Mouse (Mus musculus): ENCODE results near the gene Prickle2. TPM values are rescaled to one million over a fixed set of nuclear protein-coding genes. Genes with fewer than 3 reads are reported as not detected.

The Prickle2 gene
- polyA plus RNA-seq, 1 experiment from 2014 or later, result 11.7 TPM

GRCm38 (mm10) chr6:92708137-92708536 lies 2.2 kb upstream of the Prickle2 start:
- Histone ChIP-seq H3K36me3 (no peaks in the 10 kb centered on the region), H3K27me3 (replicated peaks) (no peaks in the 10 kb centered on the region)
- no peak for ATAC-seq (ENCODE audit: low FRiP score, low read depth)

DNA sequence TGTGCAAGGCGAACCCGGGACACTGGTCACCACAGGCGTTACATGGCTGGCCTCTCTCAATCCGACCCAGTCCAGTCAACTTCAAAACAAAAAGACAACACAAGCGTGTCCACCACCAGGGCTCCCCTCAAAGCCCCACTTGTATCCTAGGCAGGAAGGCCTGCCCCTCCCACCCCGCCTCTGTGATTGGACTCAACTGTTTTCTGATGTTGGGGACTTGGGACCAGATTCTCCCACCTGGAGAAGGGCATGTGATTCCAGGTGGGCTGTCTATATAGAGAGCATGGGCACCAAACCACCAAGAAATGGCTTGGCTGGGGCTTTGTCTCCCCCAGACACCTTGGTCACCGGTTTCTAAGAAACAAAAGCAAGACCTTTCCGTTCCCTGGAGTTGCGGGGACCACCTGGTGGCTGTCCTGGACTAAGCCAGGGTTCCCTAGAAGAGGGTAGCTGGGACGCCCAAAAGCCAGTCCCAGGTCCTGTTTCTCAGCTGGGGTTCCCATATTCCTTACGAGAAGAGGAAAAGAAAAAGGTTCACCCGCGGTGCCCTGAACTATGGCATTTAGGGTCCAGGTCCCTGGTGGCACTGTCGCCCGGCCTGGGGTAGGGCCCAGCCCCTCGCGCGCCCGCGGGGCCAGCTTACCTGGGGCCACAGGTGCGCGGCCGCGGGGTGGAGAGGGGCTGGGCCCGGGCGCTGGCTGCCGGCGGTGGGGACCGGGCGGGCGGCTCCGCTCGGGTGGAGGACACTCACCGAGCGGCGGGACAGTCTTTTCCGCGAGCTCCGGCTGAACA lies 406 bp downstream of the Prickle2 start:
- peaks cover 21% of the 10 kb centered on the region for H3K4me1 ChIP-seq
- peak overlapping the region; percentile 97 for H3K4me2 ChIP-seq (replicated peaks)
- 2% methylated on average over 39 of the region's 39 CpGs for WGBS
- no peaks in the 10 kb centered on the region for H3K36me3 ChIP-seq
- no peaks in the 10 kb centered on the region for H3K27me3 ChIP-seq (replicated peaks)
- H3K27ac ChIP-seq, result no peak overlapping the region
- H3K4me3 ChIP-seq, result peak overlapping the region; percentile 76
- ATAC-seq (ENCODE audit: low FRiP score, low read depth), result peak; percentile 65
- H3K9ac ChIP-seq, result peak overlapping the region; percentile 79
- H3K9me3 ChIP-seq, result no peaks in the 10 kb centered on the region

More at GRCm38 (mm10) chr6:92708137-92708536, 2.2 kb upstream of the Prickle2 start:
- Histone ChIP-seq H3K4me1 (peaks cover 21% of the 10 kb centered on the region), H3K9ac (no peak overlapping the region), H3K4me2 (replicated peaks) (no peak overlapping the region), H3K4me3 (no peak overlapping the region), H3K27ac (no peak overlapping the region), H3K9me3 (no peaks in the 10 kb centered on the region)
- WGBS, result 74% methylated on average over 4 of the region's 4 CpGs

DNA sequence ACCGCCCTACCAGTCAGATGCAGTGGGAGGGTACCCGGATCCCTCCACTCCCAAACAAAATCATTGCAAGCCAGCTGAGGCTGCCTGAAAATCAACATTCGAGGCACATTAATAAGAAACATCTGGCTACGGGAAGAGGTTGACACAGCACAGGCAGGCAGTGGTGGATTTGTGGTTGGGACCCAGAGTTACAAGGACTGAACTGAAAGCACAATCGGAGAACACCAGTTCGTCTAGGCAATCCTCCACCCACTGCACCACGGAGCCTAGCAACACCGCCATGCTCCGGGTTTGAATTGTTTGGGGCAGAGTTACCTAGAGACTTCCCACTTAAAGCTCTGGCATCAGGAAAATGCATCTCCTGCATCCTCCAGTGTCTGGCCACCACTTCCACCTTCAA lies 1.1 kb downstream of the Prickle2 start:
- WGBS, result 37% methylated on average over 9 of the region's 9 CpGs
- H3K9me3 ChIP-seq, result no peaks in the 10 kb centered on the region
- H3K4me1 ChIP-seq, result peaks cover 19% of the 10 kb centered on the region
- H3K27ac ChIP-seq, result no peak overlapping the region
- H3K4me3 ChIP-seq, result peak overlapping the region; percentile 76
- no peaks in the 10 kb centered on the region for H3K27me3 ChIP-seq (replicated peaks)
- H3K4me2 ChIP-seq (replicated peaks), result peak overlapping the region; percentile 97
- H3K36me3 ChIP-seq, result no peaks in the 10 kb centered on the region
- H3K9ac ChIP-seq, result no peak overlapping the region
- no peak for ATAC-seq (ENCODE audit: low FRiP score, low read depth)

GRCm38 (mm10) chr6:92699491-92700209 lies 6.3 kb downstream of the Prickle2 start:
- H3K27ac ChIP-seq, result no peak overlapping the region
- no peaks in the 10 kb centered on the region for H3K36me3 ChIP-seq
- no peak for ATAC-seq (ENCODE audit: low FRiP score, low read depth)
- no peaks in the 10 kb centered on the region for H3K27me3 ChIP-seq (replicated peaks)
- no peak overlapping the region for H3K4me3 ChIP-seq
- H3K9ac ChIP-seq, result no peak overlapping the region
- H3K4me2 ChIP-seq (replicated peaks), result no peak overlapping the region
- no peaks in the 10 kb centered on the region for H3K9me3 ChIP-seq
- 7% methylated on average over 3 of the region's 3 CpGs for WGBS
- peaks cover 17% of the 10 kb centered on the region for H3K4me1 ChIP-seq

- H3K9ac ChIP-seq, result no peak overlapping the region
- no peaks in the 10 kb centered on the region for H3K9me3 ChIP-seq
- H3K27ac ChIP-seq, result no peak overlapping the region
- no peak for ATAC-seq (ENCODE audit: low FRiP score, low read depth)
- H3K4me1 ChIP-seq, result peaks cover 12% of the 10 kb centered on the region
- WGBS, result 28% methylated on average over 5 of the region's 5 CpGs
- no peak overlapping the region for H3K4me2 ChIP-seq (replicated peaks)
- H3K27me3 ChIP-seq (replicated peaks), result no peaks in the 10 kb centered on the region
- H3K36me3 ChIP-seq, result no peaks in the 10 kb centered on the region; the same call in 1 of the 2 replicates
- no peak overlapping the region for H3K4me3 ChIP-seq
Observed at GRCm38 (mm10) chr6:92697807-92698206, 8.1 kb downstream of the Prickle2 start.

DNA sequence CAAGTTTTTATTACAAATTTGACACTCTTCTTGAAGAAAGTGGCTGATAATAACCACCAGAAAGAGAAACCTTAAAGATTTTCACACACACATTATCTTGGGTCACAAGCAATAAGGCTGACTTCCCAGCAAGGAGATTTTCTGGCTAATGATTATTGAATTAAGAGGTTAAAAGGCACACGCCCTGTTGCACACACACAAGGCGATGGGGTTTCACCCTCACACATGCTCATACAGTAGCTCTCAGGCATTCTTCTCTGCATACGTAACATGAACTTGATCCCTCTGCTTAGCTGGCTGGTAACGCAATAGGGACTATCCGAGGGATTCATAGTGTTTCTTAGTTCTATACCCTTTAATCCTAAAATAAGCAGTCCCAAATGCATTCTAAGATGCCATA lies 18.6 kb downstream of the Prickle2 start:
- Histone ChIP-seq H3K9me3 (no peaks in the 10 kb centered on the region), H3K36me3 (no peaks in the 10 kb centered on the region), H3K27me3 (replicated peaks) (no peaks in the 10 kb centered on the region), H3K4me3 (no peak overlapping the region), H3K4me1 (no peaks in the 10 kb centered on the region), H3K4me2 (replicated peaks) (no peak overlapping the region), H3K9ac (no peak overlapping the region), H3K27ac (no peak overlapping the region)
- no peak for ATAC-seq (ENCODE audit: low FRiP score, low read depth)
- 72% methylated on average over 5 of the region's 5 CpGs for WGBS

- no peak overlapping the region for H3K4me2 ChIP-seq (replicated peaks)
- H3K27ac ChIP-seq, result no peak overlapping the region
- H3K9me3 ChIP-seq, result no peaks in the 10 kb centered on the region
- 76% methylated on average over 8 of the region's 8 CpGs for WGBS
- H3K4me1 ChIP-seq, result peaks cover 4% of the 10 kb centered on the region
- no peak overlapping the region for H3K9ac ChIP-seq
- no peak for ATAC-seq (ENCODE audit: low FRiP score, low read depth)
- H3K36me3 ChIP-seq, result no peaks in the 10 kb centered on the region
- H3K4me3 ChIP-seq, result no peak overlapping the region
- H3K27me3 ChIP-seq (replicated peaks), result no peaks in the 10 kb centered on the region
Observed at GRCm38 (mm10) chr6:92674394-92674925, 31.5 kb downstream of the Prickle2 start.

GRCm38 (mm10) chr6:92670518-92671147 lies 35.3 kb downstream of the Prickle2 start:
- H3K9ac ChIP-seq, result no peak overlapping the region
- no peaks in the 10 kb centered on the region for H3K36me3 ChIP-seq
- H3K27me3 ChIP-seq (replicated peaks), result no peaks in the 10 kb centered on the region
- no peaks in the 10 kb centered on the region for H3K9me3 ChIP-seq
- no peak overlapping the region for H3K4me3 ChIP-seq
- peaks cover 7% of the 10 kb centered on the region for H3K4me1 ChIP-seq
- no peak overlapping the region for H3K4me2 ChIP-seq (replicated peaks)
- ATAC-seq (ENCODE audit: low FRiP score, low read depth), result no peak
- no peak overlapping the region for H3K27ac ChIP-seq
- 51% methylated on average over 5 of the region's 5 CpGs for WGBS

- no peak for ATAC-seq (ENCODE audit: low FRiP score, low read depth)
- H3K9ac ChIP-seq, result no peak overlapping the region
- no peaks in the 10 kb centered on the region for H3K27me3 ChIP-seq (replicated peaks)
- WGBS, result 90% methylated on average over 3 of the region's 3 CpGs
- H3K27ac ChIP-seq, result no peak overlapping the region
- peaks cover 14% of the 10 kb centered on the region for H3K4me1 ChIP-seq
- H3K9me3 ChIP-seq, result no peaks in the 10 kb centered on the region
- H3K4me3 ChIP-seq, result no peak overlapping the region
- H3K36me3 ChIP-seq, result no peaks in the 10 kb centered on the region
- H3K4me2 ChIP-seq (replicated peaks), result no peak overlapping the region
Observed at GRCm38 (mm10) chr6:92669623-92670022, 36.3 kb downstream of the Prickle2 start.

- H3K9me3 ChIP-seq, result no peaks in the 10 kb centered on the region
- no peak overlapping the region for H3K4me3 ChIP-seq
- ATAC-seq (ENCODE audit: low FRiP score, low read depth), result no peak
- WGBS, result 71% methylated on average over 3 of the region's 3 CpGs
- no peaks in the 10 kb centered on the region for H3K36me3 ChIP-seq
- no peak overlapping the region for H3K4me2 ChIP-seq (replicated peaks)
- no peak overlapping the region for H3K27ac ChIP-seq
- no peak overlapping the region for H3K9ac ChIP-seq
- H3K27me3 ChIP-seq (replicated peaks), result no peaks in the 10 kb centered on the region
- peaks cover 18% of the 10 kb centered on the region for H3K4me1 ChIP-seq
Observed at GRCm38 (mm10) chr6:92667544-92667943, 38.4 kb downstream of the Prickle2 start.

- H3K4me2 ChIP-seq (replicated peaks), result no peak overlapping the region
- H3K9ac ChIP-seq, result no peak overlapping the region
- no peaks in the 10 kb centered on the region for H3K9me3 ChIP-seq
- no peak overlapping the region for H3K27ac ChIP-seq
- WGBS, result 3% methylated on average over 1 of the region's 1 CpGs
- no peak overlapping the region for H3K4me3 ChIP-seq
- H3K36me3 ChIP-seq, result no peaks in the 10 kb centered on the region
- H3K4me1 ChIP-seq, result peaks cover 14% of the 10 kb centered on the region; the same call in 1 of the 2 replicates
- H3K27me3 ChIP-seq (replicated peaks), result no peaks in the 10 kb centered on the region
- peak; percentile 44 for ATAC-seq (ENCODE audit: low FRiP score, low read depth)
Observed at GRCm38 (mm10) chr6:92665530-92665989, 40.4 kb downstream of the Prickle2 start.

GRCm38 (mm10) chr6:92663885-92664284 lies 42.1 kb downstream of the Prickle2 start:
- ATAC-seq (ENCODE audit: low FRiP score, low read depth), result no peak
- no peak overlapping the region for H3K9ac ChIP-seq
- H3K36me3 ChIP-seq, result no peaks in the 10 kb centered on the region
- H3K9me3 ChIP-seq, result no peaks in the 10 kb centered on the region
- WGBS, result 87% methylated on average over 3 of the region's 3 CpGs
- no peak overlapping the region for H3K4me2 ChIP-seq (replicated peaks)
- no peak overlapping the region for H3K27ac ChIP-seq
- no peaks in the 10 kb centered on the region for H3K27me3 ChIP-seq (replicated peaks)
- H3K4me1 ChIP-seq, result peaks cover 14% of the 10 kb centered on the region; the same call in 1 of the 2 replicates
- H3K4me3 ChIP-seq, result no peak overlapping the region
